Mouse (Mus musculus): Measurements from ENCODE around the gene Tspoap1.

Gene Tspoap1

DNA sequence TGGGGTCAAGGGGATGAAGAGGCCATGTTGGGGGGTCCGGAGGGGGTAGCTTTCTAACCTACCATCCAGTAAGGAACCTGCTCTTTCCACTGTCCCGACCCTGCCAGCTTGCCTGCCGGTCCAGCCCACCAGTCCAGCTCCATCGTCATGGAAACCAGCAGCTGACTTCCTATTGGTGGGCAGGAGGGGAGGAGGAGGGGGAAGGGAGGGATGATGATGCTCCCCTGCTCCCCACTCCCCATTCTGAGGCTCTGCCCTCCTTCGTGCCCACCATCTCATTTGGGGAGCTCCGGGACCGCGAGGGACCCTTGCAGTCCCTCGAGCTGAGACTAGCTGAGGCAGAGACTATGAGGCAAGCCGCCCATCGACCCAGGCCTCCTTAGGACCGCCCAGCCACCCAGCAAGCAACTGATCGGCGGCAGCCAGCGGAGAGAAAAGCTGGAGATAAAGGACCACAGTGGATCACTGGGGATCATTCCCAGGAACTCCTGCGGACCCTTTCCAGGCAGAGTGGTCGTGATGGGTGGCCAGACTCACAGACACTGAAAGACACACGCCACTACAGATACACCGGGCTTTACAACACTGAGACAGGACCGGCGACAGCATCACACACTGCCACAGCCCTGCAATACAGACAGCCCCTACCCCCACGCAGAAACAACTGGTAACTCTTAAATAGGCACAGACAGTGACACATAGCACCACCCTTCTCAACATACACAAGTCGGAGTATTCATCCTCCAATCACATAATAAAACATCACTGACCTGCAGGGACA is at the start of gene Tspoap1:
Gene Tspoap1, plus strand, starts transcription at position 241 of the 781 bp plus-strand sequence.
- peak in 1 of 2 experiments; percentile 64 for DNase-seq (ENCODE audit: low spot score in 2 of 2)

DNA sequence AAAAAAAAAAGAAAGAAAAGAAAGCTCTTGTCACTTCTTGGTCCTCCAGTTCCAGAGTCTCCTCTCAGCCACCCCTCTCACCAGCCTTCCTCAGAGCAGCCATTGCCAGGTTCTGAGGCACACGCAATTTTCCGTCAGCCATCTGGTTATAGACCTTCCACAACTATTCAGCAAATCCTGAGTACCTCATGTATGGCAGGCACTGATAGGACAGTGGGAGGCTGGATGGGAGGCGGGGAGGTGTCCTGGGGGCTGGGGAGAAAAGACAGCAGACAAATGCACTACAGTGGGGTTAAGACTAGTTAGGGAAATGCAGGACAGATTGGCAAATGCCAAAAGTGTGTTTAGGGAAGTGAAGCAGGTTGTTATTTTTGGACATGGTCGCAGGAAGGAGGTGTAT is 48.2 kb upstream of the Tspoap1 start:
- DNase-seq (ENCODE audit: low spot score in 2 of 2), result no peak

DNA sequence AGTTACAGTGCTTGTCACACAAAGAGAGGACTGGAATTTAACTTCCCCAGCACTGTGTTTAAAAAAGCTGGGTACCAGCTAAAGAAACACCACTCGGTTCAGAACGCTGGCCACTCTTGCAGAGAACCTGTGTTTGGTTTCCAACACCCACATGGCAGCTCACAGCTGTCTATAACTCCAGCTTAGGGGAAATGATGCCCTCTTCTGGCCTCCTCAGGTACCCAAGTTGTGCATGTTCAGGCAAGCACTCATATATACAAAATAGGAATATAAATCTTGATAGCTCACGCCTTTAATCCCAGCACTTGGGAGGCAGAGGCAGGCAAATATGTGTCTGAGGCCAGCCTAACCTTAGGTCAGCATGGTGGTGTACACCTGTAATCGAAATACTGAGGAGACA is 44.3 kb upstream of the Tspoap1 start:
- DNase-seq (ENCODE audit: low spot score in 2 of 2), result no peak

DNA sequence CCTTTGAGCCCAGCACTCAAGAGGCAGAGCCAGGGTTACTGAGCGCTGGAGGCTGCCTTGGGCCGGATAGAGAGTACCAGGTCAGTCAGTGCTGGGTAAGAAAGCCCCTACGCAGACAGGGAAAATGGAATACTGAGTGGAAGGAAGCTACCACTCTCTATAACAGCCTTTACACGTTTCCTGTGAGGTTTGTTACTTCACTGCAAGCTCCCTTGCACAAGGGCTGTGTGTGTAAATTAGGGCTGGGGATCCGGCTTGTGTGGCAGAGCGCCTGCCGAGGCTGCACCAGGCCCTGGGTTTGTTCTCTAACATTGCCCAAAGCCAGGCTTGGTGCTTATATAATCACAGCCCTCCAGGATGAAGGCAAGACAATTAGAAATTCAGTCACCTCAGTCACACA is 40.8 kb upstream of the Tspoap1 start:
- DNase-seq (ENCODE audit: low spot score in 2 of 2), result peak in 1 of 2 experiments; percentile 29

DNA sequence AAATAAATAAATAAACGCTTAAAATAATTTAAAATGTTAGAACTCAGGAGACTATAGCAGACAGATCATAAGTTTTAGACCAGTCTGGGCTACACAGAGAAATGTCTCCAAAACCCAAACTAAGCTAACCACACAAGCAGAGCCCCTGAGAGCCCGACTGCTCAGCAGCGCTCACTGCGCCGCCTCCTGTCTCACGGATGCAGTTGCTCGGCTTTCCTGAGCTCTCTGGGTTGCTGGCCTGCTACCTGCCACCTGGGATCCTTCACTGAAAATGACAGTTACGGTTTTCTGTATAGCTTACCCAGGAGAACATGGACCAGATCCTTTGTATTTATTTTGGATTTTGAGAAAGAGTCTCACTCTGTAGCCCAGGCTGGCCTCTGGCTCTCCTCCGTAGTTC is 40.0 kb upstream of the Tspoap1 start:
- peak in 1 of 2 experiments; percentile 49 for DNase-seq (ENCODE audit: low spot score in 2 of 2)

DNA sequence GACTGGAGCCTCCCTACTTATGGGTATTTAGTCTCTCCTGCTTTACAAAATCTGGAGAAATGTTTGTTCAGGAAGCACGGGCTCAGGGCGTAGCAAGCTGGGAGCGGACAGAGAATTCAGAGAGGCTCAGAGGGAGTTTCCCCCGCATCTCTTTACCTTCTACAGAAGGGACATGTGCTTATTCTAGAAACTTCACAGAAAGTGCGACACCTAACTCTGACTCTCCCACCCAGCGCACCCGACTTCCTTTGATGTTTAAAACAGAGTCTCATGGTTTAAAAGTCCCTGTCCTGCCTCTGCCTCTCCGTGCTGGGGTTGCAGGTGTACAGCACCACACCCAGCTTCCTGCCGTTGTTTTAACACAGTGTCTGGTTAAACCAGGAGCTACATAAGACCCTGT is 39.5 kb upstream of the Tspoap1 start:
- DNase-seq (ENCODE audit: low spot score in 2 of 2), result peak in 1 of 2 experiments; percentile 40

DNA sequence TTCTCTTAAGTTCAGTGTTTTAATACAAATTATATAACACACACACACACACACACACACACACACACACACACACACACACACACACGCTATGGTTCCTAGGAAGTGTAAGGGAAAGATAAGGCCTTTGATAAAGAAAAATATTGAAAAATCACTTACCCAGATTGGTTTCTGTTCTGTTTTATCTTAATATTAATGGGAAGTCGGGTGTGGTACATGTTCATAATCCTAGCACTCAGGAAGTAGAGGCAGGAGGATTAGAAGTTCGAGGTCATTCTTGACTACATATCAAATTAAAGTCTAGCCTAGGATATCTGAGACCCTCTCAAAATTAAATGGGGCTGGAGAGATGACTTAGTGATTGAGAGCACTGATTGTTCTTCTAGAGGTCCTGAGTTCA is 38.2 kb upstream of the Tspoap1 start:
- DNase-seq (ENCODE audit: low spot score in 2 of 2), result no peak

DNA sequence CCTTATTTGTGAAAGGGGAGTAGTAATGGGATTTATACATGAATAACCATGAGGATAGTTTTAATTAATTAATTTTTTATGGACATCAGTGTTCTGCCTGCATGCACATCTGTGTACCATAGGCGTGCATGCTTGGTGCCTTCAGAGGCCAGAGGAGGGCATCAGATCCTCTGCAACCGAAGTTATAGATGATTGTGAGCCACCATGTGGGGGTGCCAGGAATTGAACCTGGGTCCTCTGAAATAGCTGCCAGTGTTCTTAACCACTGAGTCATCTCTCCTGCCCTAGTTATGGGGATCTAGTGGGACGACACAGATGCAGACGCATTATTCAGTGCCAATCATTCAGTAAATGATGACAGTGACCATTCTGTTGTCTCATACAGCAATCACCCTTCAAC is 37.5 kb upstream of the Tspoap1 start:
- no peak for DNase-seq (ENCODE audit: low spot score in 2 of 2)

DNA sequence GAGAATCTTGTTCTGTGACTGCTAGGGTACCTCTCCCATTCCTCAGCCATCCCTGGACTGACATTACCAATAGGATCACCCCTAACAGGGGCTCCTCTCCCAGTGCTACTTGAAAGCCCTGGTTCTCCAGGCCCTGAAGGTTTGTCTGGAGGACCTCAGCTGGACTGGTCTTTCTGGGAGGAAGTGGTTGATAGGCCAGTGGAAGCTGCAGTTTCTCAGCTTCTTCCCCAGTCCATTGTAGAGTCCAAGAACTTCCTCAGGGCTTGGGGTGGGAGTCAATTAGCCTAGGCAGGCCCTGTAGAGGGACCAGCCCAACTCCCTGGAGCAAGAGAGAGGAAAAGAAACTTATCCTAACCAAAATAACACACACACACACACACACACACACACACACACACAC is 34.8 kb upstream of the Tspoap1 start:
- peak in 1 of 2 experiments; percentile 48 for DNase-seq (ENCODE audit: low spot score in 2 of 2)

DNA sequence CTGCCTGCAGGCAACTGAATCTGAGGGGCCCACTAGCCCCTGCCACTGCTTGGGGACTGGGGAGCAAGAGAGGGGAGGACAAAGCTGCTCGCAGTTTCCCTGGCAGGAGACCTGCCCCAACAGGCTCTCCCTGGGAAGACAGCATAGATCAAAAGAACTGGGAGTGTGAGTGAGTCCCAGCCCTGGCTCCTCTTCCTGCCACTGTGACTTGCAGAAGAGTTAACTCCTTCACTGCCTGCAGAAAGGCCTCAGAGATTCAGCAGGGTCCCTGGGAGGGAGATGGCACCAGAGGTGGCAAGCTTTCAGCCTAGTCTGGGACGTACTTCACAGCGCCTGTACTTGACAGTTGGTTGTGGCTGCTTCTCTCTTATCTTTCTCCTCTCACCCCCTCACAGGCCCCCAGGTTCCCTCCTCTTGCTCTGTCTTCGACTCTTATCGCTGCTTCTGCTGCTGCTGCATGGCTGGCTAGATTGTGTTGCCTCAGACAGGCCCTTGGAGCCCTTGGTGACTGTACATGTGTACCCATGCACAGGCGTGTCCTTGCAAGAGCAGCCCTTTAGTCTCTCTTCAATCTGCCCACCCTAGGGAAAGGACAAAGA is 34.3 kb upstream of the Tspoap1 start:
- DNase-seq (ENCODE audit: low spot score in 2 of 2), result peak; percentile 74 to 76

DNA sequence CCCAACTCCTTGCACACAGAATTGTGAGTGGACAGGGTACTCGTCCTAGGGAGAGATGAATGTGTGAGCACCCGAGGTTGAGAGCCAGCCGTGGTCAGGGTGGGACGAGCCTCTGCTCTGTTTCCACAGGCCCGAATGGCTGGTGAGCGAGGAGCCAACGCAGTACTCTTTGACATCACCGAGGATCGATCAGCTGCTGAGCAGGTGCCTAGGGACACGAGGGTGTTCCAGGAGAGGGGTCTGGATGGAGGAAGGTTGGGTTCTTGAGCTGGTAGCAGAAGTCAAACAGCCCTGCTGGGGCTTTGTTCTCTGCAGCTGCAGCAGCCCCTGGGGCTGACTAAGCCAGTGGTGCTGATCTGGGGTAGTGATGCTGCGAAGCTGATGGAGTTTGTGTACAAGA is 33.3 kb upstream of the Tspoap1 start:
- peak in 1 of 2 experiments; percentile 43 for DNase-seq (ENCODE audit: low spot score in 2 of 2)

DNA sequence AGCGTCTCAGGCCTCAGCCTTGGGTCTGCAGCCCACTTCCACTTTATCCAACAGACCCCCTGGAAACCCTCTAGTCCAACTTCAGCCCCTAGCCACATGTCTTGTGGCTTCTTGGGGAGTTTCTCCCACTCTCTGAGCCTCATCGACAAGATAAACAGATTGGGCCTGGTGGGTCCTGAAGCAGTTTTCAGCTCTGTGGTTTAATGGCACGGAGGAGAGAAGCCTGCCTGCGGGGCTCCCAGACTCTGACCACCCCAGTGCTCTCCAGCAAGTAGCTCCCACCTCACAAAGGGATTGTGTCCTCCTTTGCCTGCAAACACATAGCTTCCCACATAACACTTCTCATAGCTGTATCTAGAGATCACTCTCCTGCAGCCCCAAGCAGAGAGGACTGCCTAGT is 32.9 kb upstream of the Tspoap1 start:
- DNase-seq (ENCODE audit: low spot score in 2 of 2), result no peak

DNA sequence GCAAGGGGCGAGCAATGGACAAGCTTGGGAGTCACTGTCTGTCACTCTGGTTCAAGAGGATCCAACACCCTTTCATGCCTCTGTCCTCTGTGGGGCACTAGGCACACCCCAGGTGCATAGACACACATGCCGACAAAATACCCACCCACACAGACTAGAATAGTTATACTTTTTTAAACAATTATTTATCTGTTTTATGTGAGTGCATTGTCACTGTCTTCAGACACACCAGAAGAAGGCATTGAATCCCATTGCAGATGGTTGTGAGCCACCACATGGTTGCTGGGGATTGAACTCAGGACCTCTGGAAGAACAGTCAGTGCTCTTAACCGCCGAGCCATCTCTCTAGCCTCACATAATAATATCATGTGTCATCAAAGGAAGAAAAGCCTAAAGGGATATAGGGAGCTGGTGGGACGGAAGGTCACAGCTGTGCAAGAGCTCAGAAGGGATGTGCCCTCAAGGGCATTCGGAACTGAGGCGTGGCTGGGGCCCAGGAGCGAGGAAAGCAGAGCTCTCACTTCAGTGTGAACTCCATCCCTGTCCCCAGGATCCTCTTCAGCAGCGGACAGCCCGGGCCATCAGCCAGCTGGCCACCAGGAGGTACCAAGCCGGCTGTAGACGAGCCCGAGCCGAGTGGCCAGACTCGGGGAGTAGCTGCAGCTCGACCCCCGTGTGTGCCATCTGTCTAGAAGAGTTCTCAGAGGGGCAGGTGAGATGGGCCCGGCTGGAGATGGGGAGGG is 31.3 kb upstream of the Tspoap1 start:
- DNase-seq (ENCODE audit: low spot score in 2 of 2), result peak; percentile 34 to 46

DNA sequence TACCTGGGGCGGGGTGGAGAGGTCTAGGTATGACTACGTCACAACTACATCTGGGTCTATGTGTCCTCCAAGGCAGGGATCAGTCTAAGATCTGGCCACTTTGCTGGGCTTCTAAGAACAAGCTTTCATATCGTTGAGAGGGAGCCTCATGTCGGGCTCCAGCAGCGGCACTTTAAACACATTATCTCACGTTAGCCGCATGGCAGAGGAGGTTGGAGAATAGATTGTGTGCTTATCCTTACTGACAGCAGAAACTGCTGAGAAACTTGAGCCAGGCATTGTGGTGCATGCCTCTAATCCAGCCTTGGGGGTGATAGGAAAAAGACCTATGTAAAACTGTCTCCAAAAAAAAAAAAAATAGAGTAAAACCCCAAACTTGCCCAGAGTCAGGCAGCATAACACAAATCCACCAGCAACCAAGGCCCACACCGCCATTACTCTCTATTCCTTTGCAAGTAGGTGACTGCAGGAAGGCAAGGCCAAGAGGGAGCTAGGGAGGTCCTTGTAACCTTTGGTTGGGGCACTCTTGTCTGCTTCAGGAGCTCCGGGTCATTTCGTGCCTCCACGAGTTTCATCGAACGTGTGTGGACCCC is 30.7 kb upstream of the Tspoap1 start:
- peak; percentile 35 to 38 for DNase-seq (ENCODE audit: low spot score in 2 of 2)

DNA sequence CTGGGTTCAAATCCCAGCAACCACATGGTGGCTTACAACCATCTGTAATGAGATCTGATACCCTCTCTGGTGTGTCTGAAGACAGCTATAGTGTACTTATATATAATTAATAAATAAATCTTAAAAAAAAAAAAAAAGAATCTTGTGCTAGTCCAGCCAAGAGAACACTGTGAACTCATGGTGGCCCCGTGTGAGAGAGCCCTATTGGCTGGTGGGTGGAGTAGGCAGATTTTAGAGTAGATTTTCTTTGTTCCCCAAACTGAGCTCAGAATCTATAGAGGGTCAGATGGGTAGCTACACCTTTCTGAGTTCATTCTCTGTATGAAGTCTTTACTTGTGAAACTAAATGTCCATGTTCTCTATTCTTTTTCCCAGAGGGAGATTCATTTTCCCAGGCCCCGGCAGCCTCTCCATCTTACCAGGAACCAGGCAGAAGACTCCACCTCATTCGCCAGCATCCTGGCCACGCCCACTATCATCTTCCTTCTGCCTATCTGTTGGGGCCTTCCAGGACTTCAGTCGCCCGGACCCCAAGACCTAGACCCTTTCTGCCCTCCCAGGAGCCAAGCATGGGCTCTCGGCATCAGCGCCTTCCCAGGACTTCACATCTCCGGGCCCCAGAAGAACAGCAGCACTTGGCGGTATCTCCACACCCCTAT is 29.6 kb upstream of the Tspoap1 start:
- DNase-seq (ENCODE audit: low spot score in 2 of 2), result peak in 1 of 2 experiments; percentile 51

DNA sequence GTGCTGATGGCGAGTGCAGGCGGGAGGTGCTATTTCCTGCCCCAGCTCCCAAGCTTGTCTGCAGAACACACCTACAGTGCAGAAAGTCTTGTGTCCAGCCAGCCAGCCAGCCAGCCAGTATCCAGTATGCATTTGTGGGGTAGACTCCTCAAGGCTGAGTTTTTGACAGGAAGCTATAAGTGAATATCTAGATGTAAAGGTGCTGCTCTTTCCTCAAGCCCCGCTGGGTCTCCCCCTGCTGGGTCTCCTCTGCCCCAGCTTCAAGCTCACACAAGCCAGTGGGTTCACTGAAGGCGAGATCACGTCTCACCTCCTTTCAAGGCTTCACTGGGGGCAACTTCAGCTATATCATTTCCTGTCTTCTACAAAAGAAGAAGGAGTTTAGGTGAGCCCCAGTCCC is 26.0 kb upstream of the Tspoap1 start:
- DNase-seq (ENCODE audit: low spot score in 2 of 2), result peak; percentile 39 to 42

DNA sequence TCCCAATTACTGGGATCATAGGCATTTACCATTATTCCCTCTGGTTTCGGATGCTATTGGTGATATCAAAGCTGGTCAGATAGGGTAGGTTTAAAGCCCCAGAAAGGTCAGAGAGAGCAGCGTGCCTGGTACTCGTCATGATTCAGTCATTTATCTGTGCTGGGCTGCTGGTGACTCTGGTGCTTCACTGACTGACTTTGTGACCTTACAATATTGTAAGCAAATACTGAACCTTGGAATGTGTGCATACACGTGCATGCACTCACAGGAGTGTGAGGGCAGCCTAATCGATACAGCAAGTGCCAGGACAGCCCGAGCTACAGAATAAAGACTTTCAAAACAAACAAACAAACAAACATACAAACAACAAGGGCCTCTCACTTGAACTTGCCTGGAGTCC is 24.6 kb upstream of the Tspoap1 start:
- DNase-seq (ENCODE audit: low spot score in 2 of 2), result peak in 1 of 2 experiments; percentile 22

DNA sequence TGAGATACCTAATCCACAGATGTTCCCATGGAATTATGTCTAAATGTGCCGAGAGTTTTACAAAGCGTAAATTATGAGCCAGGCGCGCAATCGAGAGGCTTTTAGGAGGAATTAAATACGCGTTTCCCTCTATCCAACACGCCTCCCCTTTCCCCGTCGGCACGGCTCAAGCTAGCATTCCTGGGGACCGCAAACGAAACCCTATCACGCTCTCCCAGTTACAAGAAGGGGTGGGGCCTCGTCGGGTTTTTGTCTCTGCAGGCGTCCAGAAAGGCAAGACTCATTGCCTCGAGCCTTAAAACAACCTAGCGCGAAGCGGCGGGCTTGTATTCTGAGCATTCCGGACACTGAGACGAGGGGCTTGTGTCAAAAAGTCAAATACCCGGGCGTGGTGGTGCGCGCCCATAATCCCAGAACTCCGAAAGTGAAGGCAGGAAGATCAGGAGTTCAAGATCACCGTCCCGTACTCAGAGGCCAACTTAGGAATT is 23.6 kb upstream of the Tspoap1 start:
- DNase-seq (ENCODE audit: low spot score in 2 of 2), result peak; percentile 76 to 84

DNA sequence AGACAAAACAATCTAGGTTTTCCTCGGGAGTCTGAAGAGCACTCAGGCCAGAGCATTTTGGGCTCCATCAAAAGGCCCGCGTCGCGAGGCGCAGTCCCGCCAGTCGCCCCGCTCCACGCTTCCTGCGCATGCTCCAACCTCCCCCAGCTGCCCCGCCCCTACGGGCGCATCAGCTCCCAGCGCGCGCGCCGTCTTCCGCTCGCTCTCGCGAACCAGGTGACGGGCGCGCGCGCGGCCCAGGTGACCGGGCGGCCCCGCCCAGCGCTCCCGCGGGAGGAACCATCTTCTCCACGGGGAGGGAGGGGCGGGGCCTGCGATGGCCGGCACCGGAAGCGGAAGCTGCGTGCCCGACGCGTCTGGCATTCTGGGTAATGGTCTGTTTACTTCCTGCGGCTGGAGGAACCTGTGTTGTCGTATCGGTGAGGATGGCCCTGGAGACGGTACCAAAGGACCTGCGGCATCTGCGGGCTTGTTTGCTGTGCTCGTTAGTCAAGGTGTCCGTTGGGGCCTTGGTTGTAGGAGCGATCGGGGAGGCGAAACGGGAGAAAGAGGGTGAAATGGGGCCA is 23.1 kb upstream of the Tspoap1 start, which contains the start of gene Supt4a:
Gene Supt4a, plus strand, starts transcription at position 378 of the 566 bp plus-strand sequence.
- DNase-seq (ENCODE audit: low spot score in 2 of 2), result peak; percentile 95 to 99

DNA sequence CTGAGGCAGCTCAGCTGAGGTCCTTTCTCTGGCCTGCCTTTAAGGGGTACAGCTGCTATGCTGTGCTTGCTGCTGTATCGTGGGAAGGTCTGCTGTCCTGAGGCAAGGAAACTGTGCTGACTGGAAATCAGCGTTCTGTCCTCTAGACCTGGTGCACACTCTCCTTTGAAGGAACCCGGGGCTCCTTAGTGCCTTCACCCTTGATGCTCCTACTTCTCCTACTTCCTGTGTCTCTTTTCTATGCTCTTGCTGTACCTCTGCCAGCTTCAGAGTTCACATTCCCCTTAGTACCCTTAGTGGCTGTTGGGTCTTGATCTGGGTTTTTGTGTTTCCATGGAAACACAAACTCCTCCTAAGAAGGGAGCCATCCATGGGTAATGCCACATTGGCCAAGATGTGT is 16.6 kb upstream of the Tspoap1 start:
- no peak for DNase-seq (ENCODE audit: low spot score in 2 of 2)

DNA sequence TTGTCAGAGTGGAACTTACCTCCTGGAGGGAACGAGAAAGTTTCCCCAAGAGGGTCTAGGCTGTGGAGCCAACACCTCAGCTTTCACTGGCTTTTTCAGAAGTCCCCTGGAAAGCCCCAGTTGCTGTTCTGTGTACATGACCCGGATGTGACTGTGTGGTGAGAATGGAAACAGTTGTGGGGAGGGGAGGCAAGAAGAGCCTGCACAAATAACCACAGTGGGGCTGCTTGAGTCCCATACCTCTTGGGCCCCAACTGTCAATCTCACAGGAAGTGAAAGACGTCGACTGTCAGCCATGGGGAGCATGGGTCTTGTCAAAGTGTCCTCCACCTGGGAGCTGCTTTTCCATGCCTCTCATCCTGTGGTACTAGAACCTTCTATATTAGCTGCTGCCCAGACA is 15.4 kb upstream of the Tspoap1 start:
- peak in 1 of 2 experiments; percentile 69 for DNase-seq (ENCODE audit: low spot score in 2 of 2)
